Mouse (Mus musculus) lung, embryonic 14.5 days (tissue): ENCODE results near the gene Megf6. TPM values are rescaled to one million over a fixed set of nuclear protein-coding genes. Genes with fewer than 3 reads are reported as not detected.
A peak's percentile ranks its signal among the peaks of the same experiment; 100 is the strongest.

ENCODE experiments used
- ATAC-seq: fragments of 200-750 bp; cut with Nextera tagmentation; 2 replicates; pipeline ENCODE4 v1.8.0; 2017; ENCODE audit warnings: mild to moderate bottlenecking, moderate TSS enrichment, moderate library complexity; ENCODE audit not compliant: insufficient read depth
- DNase-seq: peaks from one replicate; pipeline ENCODE4 v3.0.0-alpha.2; 2015
- H3K27ac ChIP-seq: fragments of 300-500 bp; sonication (generic); 2 replicates; pipeline ENCODE4 v1.5.1; 2014; ENCODE audit warnings: low read depth, mild to moderate bottlenecking, moderate library complexity
- H3K27me3 ChIP-seq: fragments of 300-500 bp; sonication (generic); 2 replicates; pipeline ENCODE4 v1.6.1; 2014; ENCODE audit warnings: low read length, control low read depth; ENCODE audit not compliant: insufficient read depth
- H3K36me3 ChIP-seq: fragments of 300-500 bp; sonication (generic); 2 replicates; pipeline ENCODE4 v1.6.1; 2014; ENCODE audit warnings: control low read depth; ENCODE audit not compliant: insufficient read depth
- H3K4me1 ChIP-seq: fragments of 300-500 bp; sonication (generic); 2 replicates; pipeline ENCODE4 v1.6.1; 2014; ENCODE audit warnings: antibody characterized with exemption, control low read depth; ENCODE audit not compliant: insufficient read depth
- H3K4me2 ChIP-seq: fragments of 300-500 bp; sonication (generic); 2 replicates; pipeline ENCODE4 v1.6.1; 2014; ENCODE audit warnings: mild to moderate bottlenecking
- H3K4me3 ChIP-seq: fragments of 300-500 bp; sonication (generic); 2 replicates; pipeline ENCODE4 v1.5.1; 2014; ENCODE audit warnings: low read depth, low read length
- H3K9ac ChIP-seq: fragments of 300-500 bp; sonication (generic); 2 replicates; pipeline ENCODE4 v1.6.1; 2014
- H3K9me3 ChIP-seq: fragments of 300-500 bp; sonication (generic); 2 replicates; pipeline ENCODE4 v1.6.1; 2016; ENCODE audit warnings: low read depth, low read length, control low read depth
- CTCF ChIP-seq: IDR thresholded peaks from 2 replicates; pipeline ENCODE4 v1.5.1; 2016; ENCODE audit warnings: antibody characterized with exemption, low read depth
- WGBS: fragments of 180-500 bp; shearing (Covaris S2); extraction: QIAGEN DNeasy Blood & Tissue Kit; methylation state at CpG from one replicate; pipeline ENCODE4 v1.1.7; 2014; 5-methylcytosine and 5-hydroxymethylcytosine counted together
- polyA plus RNA-seq: library from polyadenylated mRNA; unstranded; fragments of >200 nt; fragmentation: Nextera tagmentation; extraction: Ambion mirVana; gene quantifications from 2 replicates; pipeline ENCODE4 v1.2.1, GENCODE M21; 2014

Megf6 gene
- polyA plus RNA-seq, 1 experiment from 2014 or later, result 14.8 TPM

DNA sequence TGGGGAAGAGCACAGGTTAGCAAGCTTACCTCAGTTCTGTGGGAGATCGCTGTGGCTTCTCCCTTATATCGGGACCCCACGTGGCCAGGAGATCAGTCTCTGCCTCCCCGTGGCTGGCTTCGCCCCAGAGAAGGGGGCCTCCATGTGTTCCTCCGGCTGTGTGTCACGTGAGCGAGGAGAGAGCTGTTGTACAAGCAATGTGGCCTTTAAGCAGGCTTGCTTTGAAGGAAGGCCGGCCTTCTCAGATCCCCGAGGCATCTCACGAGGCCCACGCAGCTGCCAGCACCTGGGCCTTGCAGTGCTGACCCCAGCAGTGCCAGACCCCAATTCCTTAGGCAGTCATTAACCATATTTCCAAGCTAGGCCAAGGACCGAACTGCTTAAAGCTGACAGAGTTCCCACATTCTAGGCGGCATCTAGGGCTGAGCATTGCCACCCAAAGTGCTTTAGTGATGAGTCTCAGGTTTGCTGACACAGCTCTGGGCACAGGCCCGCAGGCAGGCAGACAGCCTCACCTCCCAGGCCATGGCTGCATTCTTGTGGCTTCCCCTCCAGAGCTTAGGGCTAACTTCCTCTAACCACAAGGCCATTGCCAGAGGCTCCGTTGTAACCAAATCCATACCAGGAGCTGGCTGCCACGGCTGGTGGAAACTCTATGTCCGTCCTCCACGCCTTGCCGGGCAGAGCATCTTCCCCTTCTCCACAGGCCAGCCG lies 77.7 kb downstream of the Megf6 start:
- H3K27me3 ChIP-seq, result no peaks in the 10 kb centered on the region
- H3K4me3 ChIP-seq, result no peak overlapping the region
- no peak overlapping the region for H3K27ac ChIP-seq
- H3K9ac ChIP-seq, result no peak overlapping the region
- H3K36me3 ChIP-seq, result no peaks in the 10 kb centered on the region
- ATAC-seq (no peak), DNase-seq (no peak)
- peaks cover 8% of the 10 kb centered on the region; the same call in 1 of the 2 replicates for H3K4me1 ChIP-seq
- no peak overlapping the region for H3K4me2 ChIP-seq
- 62% methylated on average over 21 of the region's 21 CpGs for WGBS
- no peaks in the 10 kb centered on the region for H3K9me3 ChIP-seq
- no peak for TF ChIP-seq CTCF

DNA sequence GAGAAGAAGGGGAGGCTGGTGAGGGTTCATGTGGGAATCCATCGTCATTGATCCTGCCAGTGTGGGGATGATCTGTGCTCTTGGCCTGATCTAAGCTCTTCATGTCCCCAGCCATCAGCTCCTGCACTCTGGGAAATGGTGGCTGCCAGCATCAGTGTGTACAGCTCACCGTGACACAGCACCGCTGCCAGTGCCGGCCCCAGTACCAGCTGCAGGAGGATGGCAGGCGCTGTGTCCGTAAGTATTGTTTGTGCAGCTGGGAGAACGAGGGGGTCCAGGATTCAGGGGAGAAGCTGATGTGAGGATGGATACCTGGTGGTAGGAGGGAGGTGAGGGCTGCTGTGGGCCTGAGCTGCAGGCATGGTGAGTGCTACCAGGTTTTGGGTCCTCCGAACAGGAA lies 78.8 kb downstream of the Megf6 start:
- no peak for DNase-seq
- ATAC-seq, result no peak
- H3K4me3 ChIP-seq, result no peak overlapping the region
- H3K4me1 ChIP-seq, result peaks cover 8% of the 10 kb centered on the region; the same call in 1 of the 2 replicates
- H3K27me3 ChIP-seq, result no peaks in the 10 kb centered on the region
- no peak overlapping the region for H3K27ac ChIP-seq
- TF ChIP-seq CTCF, result no peak
- 59% methylated on average over 8 of the region's 8 CpGs for WGBS
- H3K36me3 ChIP-seq, result no peaks in the 10 kb centered on the region
- no peaks in the 10 kb centered on the region for H3K9me3 ChIP-seq
- H3K4me2 ChIP-seq, result no peak overlapping the region
- H3K9ac ChIP-seq, result no peak overlapping the region

DNA sequence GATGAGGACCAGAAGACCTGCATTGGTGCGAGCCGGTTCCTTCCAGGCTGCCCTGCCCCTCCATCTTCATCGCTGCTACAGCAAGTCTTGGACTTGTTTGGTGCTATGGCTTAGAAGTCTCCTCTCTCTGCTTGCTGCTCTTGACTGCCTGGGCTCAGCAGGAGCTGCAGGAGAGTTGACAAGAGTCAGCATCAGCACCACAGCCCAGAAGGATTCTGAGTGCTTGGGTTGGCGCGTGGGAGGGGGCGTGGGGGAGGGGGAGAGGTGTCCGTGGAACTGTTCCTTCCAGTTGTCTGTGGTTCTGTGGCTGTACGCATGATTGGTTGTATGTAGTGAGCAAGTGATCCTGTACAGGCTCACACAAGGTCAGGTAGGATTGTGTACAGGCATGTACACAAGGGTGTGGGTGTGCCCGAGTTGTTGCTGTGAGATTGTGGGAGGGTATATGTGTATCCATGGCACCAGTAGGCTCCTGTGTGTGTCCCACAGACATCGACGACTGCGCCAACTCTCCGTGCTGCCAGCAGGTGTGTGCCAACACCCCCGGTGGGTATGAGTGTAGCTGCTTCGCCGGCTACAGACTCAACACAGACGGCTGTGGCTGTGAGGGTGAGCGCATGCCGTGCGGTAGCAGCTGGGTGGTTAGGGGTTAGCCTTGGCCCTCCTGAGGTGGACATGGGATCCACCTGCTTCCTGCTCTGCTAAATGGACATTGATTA lies 82.2 kb downstream of the Megf6 start:
- Histone ChIP-seq H3K4me3 (no peak overlapping the region), H3K9me3 (no peaks in the 10 kb centered on the region), H3K27ac (no peak overlapping the region), H3K36me3 (no peaks in the 10 kb centered on the region), H3K27me3 (no peaks in the 10 kb centered on the region), H3K4me2 (no peak overlapping the region), H3K4me1 (0 out of 2 replicates have a peak, but pooled peaks cover 3% of the 10 kb centered on the region), H3K9ac (no peak overlapping the region)
- no peak for ATAC-seq
- 81% methylated on average over 20 of the region's 20 CpGs for WGBS
- no peak for TF ChIP-seq CTCF
- DNase-seq, result no peak

DNA sequence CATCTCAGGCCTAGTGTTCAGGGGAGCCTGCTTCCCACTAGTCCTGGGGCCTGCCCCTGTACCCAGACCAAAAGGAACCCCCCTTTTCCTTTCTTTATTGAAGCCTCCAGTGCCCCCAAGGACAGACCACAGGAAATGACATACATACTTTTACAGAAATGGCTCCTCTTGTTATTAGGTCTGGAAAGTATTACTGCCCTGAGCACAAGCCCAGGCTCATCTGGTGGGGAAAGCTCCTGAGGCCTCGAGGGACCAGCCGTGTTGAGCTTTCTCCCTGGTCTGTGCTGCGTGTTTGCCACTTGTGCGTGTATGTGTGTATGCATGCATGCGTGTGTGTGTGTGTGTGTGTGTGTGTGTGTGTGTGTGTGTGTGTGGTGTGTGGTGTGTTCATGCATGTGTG lies 90.2 kb downstream of the Megf6 start:
- no peak for TF ChIP-seq CTCF
- no peak for DNase-seq

DNA sequence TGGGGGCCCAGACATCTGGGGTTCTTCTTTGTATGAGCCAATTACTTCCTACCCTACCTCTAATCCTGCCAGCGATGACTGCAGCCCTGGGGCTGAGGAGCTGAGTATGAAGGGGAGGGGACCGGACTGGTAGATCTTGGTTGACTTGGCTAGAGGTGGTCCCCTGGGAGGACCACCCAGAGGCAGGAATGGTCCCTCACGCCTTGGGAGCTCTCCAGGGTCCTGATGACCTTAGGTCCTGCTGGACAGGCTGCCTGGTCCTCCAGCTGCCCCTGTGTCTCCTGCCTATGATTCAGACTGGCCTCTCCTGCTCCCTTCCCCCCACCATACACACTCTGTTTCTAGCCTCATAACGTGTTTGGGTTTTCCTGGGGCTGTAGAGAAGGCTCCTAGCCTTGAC lies 91.5 kb downstream of the Megf6 start:
- Histone ChIP-seq H3K4me3 (no peak overlapping the region), H3K9me3 (no peaks in the 10 kb centered on the region), H3K4me1 (no peaks in the 10 kb centered on the region), H3K27ac (no peak overlapping the region), H3K9ac (no peak overlapping the region), H3K27me3 (no peaks in the 10 kb centered on the region), H3K36me3 (no peaks in the 10 kb centered on the region), H3K4me2 (no peak overlapping the region)
- TF ChIP-seq CTCF, result no peak
- ATAC-seq, result no peak
- DNase-seq, result peak; percentile 66
- WGBS, result 37% methylated on average over 4 of the region's 4 CpGs

More for the DNA sequence above, 90.2 kb downstream of the Megf6 start:
- H3K9me3 ChIP-seq, result no peaks in the 10 kb centered on the region
- no peak overlapping the region for H3K4me2 ChIP-seq
- no peak overlapping the region for H3K9ac ChIP-seq
- WGBS, result 91% methylated on average over 5 of the region's 5 CpGs
- no peaks in the 10 kb centered on the region for H3K36me3 ChIP-seq
- no peak overlapping the region for H3K4me3 ChIP-seq
- no peaks in the 10 kb centered on the region for H3K27me3 ChIP-seq
- no peak for ATAC-seq
- H3K27ac ChIP-seq, result no peak overlapping the region
- no peaks in the 10 kb centered on the region for H3K4me1 ChIP-seq

DNA sequence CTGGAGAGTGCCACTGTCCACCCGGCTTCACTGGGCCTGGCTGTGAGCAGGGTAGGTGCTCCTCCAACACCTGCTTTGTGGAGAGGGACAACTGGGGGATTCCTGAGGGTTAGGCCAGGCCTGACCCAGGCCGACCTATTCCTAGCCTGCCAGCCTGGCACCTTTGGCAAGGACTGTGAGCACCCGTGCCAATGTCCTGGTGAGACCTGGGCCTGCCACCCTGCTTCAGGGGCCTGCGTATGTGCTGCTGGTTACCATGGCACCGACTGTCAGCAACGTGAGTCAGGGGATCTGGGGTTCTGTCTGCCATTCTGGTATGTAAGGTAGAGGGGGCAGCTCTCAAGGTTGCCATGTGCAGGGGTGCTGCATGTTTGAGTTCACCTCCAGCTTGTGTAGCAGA lies 97.0 kb downstream of the Megf6 start:
- Histone ChIP-seq H3K9ac (no peak overlapping the region), H3K4me3 (no peak overlapping the region), H3K4me2 (no peak overlapping the region), H3K4me1 (no peaks in the 10 kb centered on the region), H3K27ac (no peak overlapping the region), H3K9me3 (no peaks in the 10 kb centered on the region), H3K27me3 (no peaks in the 10 kb centered on the region), H3K36me3 (no peaks in the 10 kb centered on the region)
- DNase-seq (no peak), ATAC-seq (no peak)
- TF ChIP-seq CTCF, result no peak
- 77% methylated on average over 6 of the region's 6 CpGs for WGBS

DNA sequence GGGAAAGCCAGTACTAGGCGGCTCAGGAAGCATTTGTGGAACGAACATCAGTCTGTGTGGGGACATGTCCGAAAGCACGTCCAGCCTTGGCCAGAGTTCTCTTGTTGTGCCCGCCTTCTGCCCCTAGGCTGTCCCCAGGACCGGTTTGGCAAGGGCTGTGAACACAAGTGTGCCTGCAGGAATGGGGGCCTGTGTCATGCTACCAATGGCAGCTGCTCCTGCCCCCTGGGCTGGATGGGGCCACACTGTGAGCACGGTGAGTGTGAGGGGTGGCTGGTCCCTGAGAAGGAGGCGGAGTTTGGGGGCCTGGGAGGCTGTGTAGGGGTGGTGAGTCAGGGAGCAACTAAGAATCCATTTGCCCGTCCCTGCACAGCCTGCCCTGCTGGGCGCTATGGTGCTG lies 99.0 kb downstream of the Megf6 start:
- Histone ChIP-seq H3K9ac (no peak overlapping the region), H3K4me3 (0 out of 2 replicates have a peak overlapping the region, but pooled peaks have one; percentile 4), H3K4me2 (peak overlapping the region; percentile 44), H3K27me3 (no peaks in the 10 kb centered on the region), H3K36me3 (0 out of 2 replicates have a peak, but pooled peaks cover 2% of the 10 kb centered on the region), H3K9me3 (no peaks in the 10 kb centered on the region), H3K27ac (peak overlapping the region; percentile 30), H3K4me1 (no peaks in the 10 kb centered on the region)
- TF ChIP-seq CTCF, result peak; percentile 26; the same call in 1 of the 2 replicates
- 41% methylated on average over 10 of the region's 10 CpGs for WGBS
- DNase-seq (peak; percentile 46), ATAC-seq (peak; percentile 81)
